ENCODE assay signal across 11 mouse cellular contexts in the genomic region with DNA sequence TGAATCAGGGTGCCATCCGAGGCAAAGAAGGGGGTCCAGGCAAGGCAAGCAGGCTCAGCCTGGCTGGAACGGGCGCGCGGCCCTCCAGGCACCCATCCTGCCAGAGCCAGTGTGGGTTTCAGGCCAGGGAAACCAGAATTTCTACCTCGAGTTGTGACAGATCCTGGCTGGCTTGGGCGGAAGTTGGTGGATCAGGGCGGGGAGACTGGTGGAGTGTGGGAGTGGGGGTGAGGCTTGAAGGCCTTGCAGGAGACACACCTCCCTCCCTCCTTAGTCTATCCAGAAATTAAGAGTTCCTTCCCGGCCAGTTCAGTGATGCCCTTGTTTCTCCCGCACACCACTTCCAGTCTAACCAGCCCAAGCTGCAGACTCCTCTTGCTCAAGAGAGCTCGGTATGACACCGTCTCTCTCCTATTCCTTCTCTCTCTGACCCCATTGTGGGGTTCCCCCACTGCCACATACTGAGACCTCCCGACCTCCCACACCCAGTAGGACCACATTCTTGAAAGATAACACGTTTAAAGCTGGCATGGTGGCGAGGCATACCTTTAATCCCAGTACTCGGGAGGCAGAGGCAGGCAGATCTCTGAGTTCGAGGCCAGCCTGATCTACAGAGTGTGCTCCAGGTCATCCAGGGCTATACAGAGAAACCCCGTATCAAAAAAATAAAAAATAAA. TPM values are rescaled to one million over a fixed set of nuclear protein-coding genes. Genes with fewer than 3 reads are reported as not detected.
DNase-seq lines count a peak whose midpoint lies in the region; ATAC-seq and TF ChIP-seq lines count a peak whose summit lies in the region.
"Had no signal": no experiment of that assay in that cellular context is flagged by ENCODE, and none has a peak within 500 bp of the region (broad histone marks: within the 10 kb centered on the region; RNA-seq: fewer than 3 reads in every experiment).

No protein-coding gene starts in this region.

- no peak overlapping the region for H3K4me2 ChIP-seq in embryonic facial prominence, embryonic 12.5 days (replicated peaks)
- no peak overlapping the region for H3K4me2 ChIP-seq in kidney, embryonic 14.5 days (replicated peaks; ENCODE audit: low read depth, low read length)

- H3K27me3 ChIP-seq in embryonic facial prominence, embryonic 12.5 days = 0 out of 2 replicates have a peak, but pooled peaks cover 4% of the 10 kb centered on the region
- peaks cover 87% of the 10 kb centered on the region for H3K27me3 ChIP-seq in embryonic facial prominence, embryonic 10.5 days (replicated peaks; ENCODE audit: low read depth, poor library complexity, severe bottlenecking)
- H3K27me3 ChIP-seq in ES-Bruce4 (ENCODE audit: control insufficient read depth, insufficient read depth, low read length, poor library complexity, severe bottlenecking) = no peaks in the 10 kb centered on the region
- no peaks in the 10 kb centered on the region for H3K27me3 ChIP-seq in kidney, embryonic 14.5 days (ENCODE audit: control insufficient read depth, insufficient read depth, low read length)
- H3K27me3 ChIP-seq: hindbrain, embryonic 15.5 days had no signal

- no peak for TF ChIP-seq CTCF in ES-Bruce4 (IDR thresholded peaks at IDR 0.05; ENCODE audit: low read depth, low read length)

- H3K4me1 ChIP-seq in embryonic facial prominence, embryonic 12.5 days = peaks cover 22% of the 10 kb centered on the region; the same call in 1 of the 2 replicates
- H3K4me1 ChIP-seq in embryonic facial prominence, embryonic 10.5 days = peaks cover 42% of the 10 kb centered on the region
- H3K4me1 ChIP-seq in ES-Bruce4 (ENCODE audit: control insufficient read depth, insufficient read depth, low read length) = no peaks in the 10 kb centered on the region
- H3K4me1 ChIP-seq in kidney, embryonic 14.5 days (ENCODE audit: control insufficient read depth, insufficient read depth, low read length) = peaks cover 7% of the 10 kb centered on the region

- no peak for ATAC-seq in embryonic facial prominence, embryonic 12.5 days (ENCODE audit: insufficient number of reproducible peaks, insufficient read depth, low FRiP score, low TSS enrichment)
- 0 out of 2 replicates have a peak, but pooled peaks have one; percentile 13 for ATAC-seq in kidney, embryonic 14.5 days (ENCODE audit: low FRiP score, low TSS enrichment)
- ATAC-seq in monocyte, adult 5-6 weeks (replicated peaks; ENCODE audit: insufficient number of reproducible peaks, low FRiP score, low TSS enrichment, poor library complexity, severe bottlenecking) = no peak

- no peaks in the 10 kb centered on the region for H3K36me3 ChIP-seq in embryonic facial prominence, embryonic 12.5 days
- no peaks in the 10 kb centered on the region for H3K36me3 ChIP-seq in embryonic facial prominence, embryonic 10.5 days (replicated peaks)
- H3K36me3 ChIP-seq in ES-Bruce4 (ENCODE audit: control insufficient read depth, insufficient read depth, low read length, poor library complexity, severe bottlenecking) = no peaks in the 10 kb centered on the region
- H3K36me3 ChIP-seq in kidney, embryonic 14.5 days (ENCODE audit: control insufficient read depth, insufficient read depth, low read length) = no peaks in the 10 kb centered on the region

- no peak for TF ChIP-seq POLR2A in ES-Bruce4 (IDR thresholded peaks at IDR 0.05; ENCODE audit: insufficient read depth, low read length)

- H3K9ac ChIP-seq in embryonic facial prominence, embryonic 12.5 days = peak overlapping the region; percentile 3; the same call in 1 of the 2 replicates
- H3K9ac ChIP-seq in ES-Bruce4 (ENCODE audit: low read depth, poor library complexity, severe bottlenecking) = peak overlapping the region; percentile 54
- no peak overlapping the region for H3K9ac ChIP-seq in kidney, embryonic 14.5 days (ENCODE audit: low read depth, low read length)
- H3K9ac ChIP-seq: hindbrain, embryonic 15.5 days had no signal

- no peak for TF ChIP-seq EP300 in ES-Bruce4 (IDR thresholded peaks at IDR 0.05; ENCODE audit: insufficient read depth, low read depth, low read length)

- no peak overlapping the region for H3K4me3 ChIP-seq in embryonic facial prominence, embryonic 12.5 days
- H3K4me3 ChIP-seq in embryonic facial prominence, embryonic 10.5 days = no peak overlapping the region
- H3K4me3 ChIP-seq in ES-Bruce4 (ENCODE audit: low read depth, low read length) = peak overlapping the region; percentile 36
- no peak overlapping the region for H3K4me3 ChIP-seq in kidney, embryonic 14.5 days (ENCODE audit: low read length)
- H3K4me3 ChIP-seq: hindbrain, embryonic 15.5 days had no signal

- WGBS in embryonic facial prominence, embryonic 12.5 days = 73% methylated on average over 18 of the region's 18 CpGs
- 75% methylated on average over 18 of the region's 18 CpGs for WGBS in embryonic facial prominence, embryonic 10.5 days
- 74% methylated on average over 18 of the region's 18 CpGs for WGBS in kidney, embryonic 14.5 days

- H3K9me3 ChIP-seq in embryonic facial prominence, embryonic 12.5 days = no peaks in the 10 kb centered on the region
- H3K9me3 ChIP-seq in embryonic facial prominence, embryonic 10.5 days = no peaks in the 10 kb centered on the region
- H3K9me3 ChIP-seq in ES-Bruce4 (replicated peaks; ENCODE audit: control insufficient read depth, insufficient read depth, low read length, poor library complexity, severe bottlenecking) = no peaks in the 10 kb centered on the region
- H3K9me3 ChIP-seq in kidney, embryonic 14.5 days (ENCODE audit: control insufficient read depth, low read length) = no peaks in the 10 kb centered on the region
- H3K9me3 ChIP-seq: hindbrain, embryonic 15.5 days had no signal

- H3K27ac ChIP-seq in embryonic facial prominence, embryonic 12.5 days = no peak overlapping the region
- no peak overlapping the region for H3K27ac ChIP-seq in embryonic facial prominence, embryonic 10.5 days (replicated peaks)
- no peak overlapping the region for H3K27ac ChIP-seq in ES-Bruce4 (ENCODE audit: insufficient read depth, low read length)
- no peak overlapping the region for H3K27ac ChIP-seq in kidney, embryonic 14.5 days (ENCODE audit: low read depth, low read length)
- H3K27ac ChIP-seq: hindbrain, embryonic 15.5 days had no signal

- no peak for DNase-seq in embryonic facial prominence, embryonic 10.5 days (ENCODE audit: low spot score)
- DNase-seq in lung, postnatal 14 days = peak; percentile 55
- no peak for DNase-seq in cerebellum, postnatal 25 days
- no peak for DNase-seq in right cerebral cortex, postnatal 25 days
- DNase-seq: cerebellum, adult 18-20 months; right cerebral cortex, postnatal 4 days had no signal

RNA-seq across cellular contexts. Expression of gene Sema4a, which starts 5.3 kb away (rescaled TPM):
- polyA plus RNA-seq in embryonic facial prominence, embryonic 12.5 days (2016; fragmentation: Nextera tagmentation; extraction: Ambion mirVana) = 7.5 and 9.0 TPM in 2 replicates
- polyA plus RNA-seq in embryonic facial prominence, embryonic 10.5 days (2016; fragmentation: Nextera tagmentation; extraction: Ambion mirVana) = 5.9 and 7.1 TPM in 2 replicates
- 2.3 and 4.0 TPM in 2 replicates for polyA plus RNA-seq in ES-Bruce4 (2011; ENCODE audit: insufficient read depth, insufficient read length, low read depth, missing spikeins)
- 5.7 and 10.0 TPM in 2 replicates for polyA plus RNA-seq in kidney, embryonic 14.5 days (2014; fragmentation: Nextera tagmentation; extraction: Ambion mirVana)
- 41.3 to 161 TPM (median 62.1 TPM) in 3 replicates for total RNA-seq in monocyte, adult 5-6 weeks (2017)

RNA-seq across cellular contexts. Expression of gene Slc25a44, which starts 30.8 kb away (rescaled TPM):
- 17.0 and 17.3 TPM in 2 replicates for polyA plus RNA-seq in embryonic facial prominence, embryonic 12.5 days (2016; fragmentation: Nextera tagmentation; extraction: Ambion mirVana)
- polyA plus RNA-seq in embryonic facial prominence, embryonic 10.5 days (2016; fragmentation: Nextera tagmentation; extraction: Ambion mirVana) = 17.5 and 17.6 TPM in 2 replicates
- polyA plus RNA-seq in ES-Bruce4 (2011; ENCODE audit: insufficient read depth, insufficient read length, low read depth, missing spikeins) = 13.5 and 14.7 TPM in 2 replicates
- polyA plus RNA-seq in kidney, embryonic 14.5 days (2014; fragmentation: Nextera tagmentation; extraction: Ambion mirVana) = 13.1 and 19.4 TPM in 2 replicates
- 11.4 to 19.2 TPM (median 15.5 TPM) in 3 replicates for total RNA-seq in monocyte, adult 5-6 weeks (2017)

RNA-seq across cellular contexts. Expression of gene Pmf1, which starts 45.6 kb away (rescaled TPM):
- 130 and 133 TPM in 2 replicates for polyA plus RNA-seq in embryonic facial prominence, embryonic 12.5 days (2016; fragmentation: Nextera tagmentation; extraction: Ambion mirVana)
- polyA plus RNA-seq in embryonic facial prominence, embryonic 10.5 days (2016; fragmentation: Nextera tagmentation; extraction: Ambion mirVana) = 184 and 194 TPM in 2 replicates
- polyA plus RNA-seq in ES-Bruce4 (2011; ENCODE audit: insufficient read depth, insufficient read length, low read depth, missing spikeins) = 88.6 and 102 TPM in 2 replicates
- polyA plus RNA-seq in kidney, embryonic 14.5 days (2014; fragmentation: Nextera tagmentation; extraction: Ambion mirVana) = 169 and 181 TPM in 2 replicates
- total RNA-seq in monocyte, adult 5-6 weeks (2017) = 14.2 to 29.8 TPM (median 14.4 TPM) in 3 replicates

RNA-seq across cellular contexts. Expression of gene Lmna, which starts 54.0 kb away (rescaled TPM):
- 109 and 113 TPM in 2 replicates for polyA plus RNA-seq in embryonic facial prominence, embryonic 12.5 days (2016; fragmentation: Nextera tagmentation; extraction: Ambion mirVana)
- 15.2 and 17.9 TPM in 2 replicates for polyA plus RNA-seq in embryonic facial prominence, embryonic 10.5 days (2016; fragmentation: Nextera tagmentation; extraction: Ambion mirVana)
- polyA plus RNA-seq in ES-Bruce4 (2011; ENCODE audit: insufficient read depth, insufficient read length, low read depth, missing spikeins) = 30.0 and 37.2 TPM in 2 replicates
- polyA plus RNA-seq in kidney, embryonic 14.5 days (2014; fragmentation: Nextera tagmentation; extraction: Ambion mirVana) = 41.6 and 55.7 TPM in 2 replicates
- total RNA-seq in monocyte, adult 5-6 weeks (2017) = 28.1 to 43.4 TPM (median 40.8 TPM) in 3 replicates
